Mouse (Mus musculus): ENCODE measurements around the gene Rps15. TPM values are rescaled to one million over a fixed set of nuclear protein-coding genes. Genes with fewer than 3 reads are reported as not detected.

Rps15 gene
- polyA plus RNA-seq, 1 experiment from 2014 or later: 836 TPM

DNA sequence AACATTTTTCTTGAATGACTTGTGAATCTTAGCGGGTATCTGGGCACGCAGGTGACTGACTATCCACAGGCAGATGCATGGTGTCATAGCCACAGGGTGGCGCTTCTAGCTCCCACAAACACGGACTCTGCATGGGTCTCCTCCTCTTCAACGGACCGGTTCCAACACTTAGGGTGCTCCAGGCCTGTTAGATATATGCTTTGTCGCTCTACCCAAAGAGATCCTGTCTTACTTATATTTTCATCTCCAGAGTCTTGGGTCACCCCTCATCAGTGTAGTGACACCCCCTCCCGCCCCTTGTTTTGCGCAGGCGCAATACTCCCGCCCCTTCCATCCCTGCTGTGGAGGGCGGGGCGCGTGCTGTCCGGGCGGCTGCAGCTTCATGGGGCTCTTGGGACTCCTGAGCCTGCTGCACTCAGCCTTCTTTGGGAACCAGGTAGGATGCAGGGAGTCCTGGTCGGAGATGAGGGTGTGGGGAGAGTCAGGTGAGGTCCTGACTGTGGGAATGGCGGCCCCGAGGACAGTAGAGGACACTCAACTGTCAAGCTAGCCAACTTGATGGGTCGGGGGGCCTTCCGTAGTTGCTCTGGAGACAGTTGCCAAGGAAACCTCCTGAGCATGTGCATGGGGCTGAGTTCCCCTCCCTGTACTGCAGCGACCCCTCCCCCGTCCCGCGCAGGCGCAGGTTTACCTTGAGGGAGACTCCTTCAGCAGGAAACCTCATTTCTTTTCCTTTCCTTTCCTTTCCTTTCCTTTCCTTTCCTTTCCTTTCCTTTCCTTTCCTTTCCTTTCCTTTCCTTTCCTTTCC is 3.6 kb downstream of the Rps15 start, which contains the start of gene Apc2:
Gene Apc2, plus strand, starts transcription at position 360 of the 808 bp plus-strand sequence.
- Histone ChIP-seq H3K4me2 (peak within 1 kb of the TSS; percentile 93), H3K4me1 (replicated peaks) (peaks cover 56% of the 10 kb centered on the region), H3K27me3 (peaks cover 45% of the 10 kb centered on the region), H3K27ac (peak within 1 kb of the TSS; percentile 94), H3K9me3 (replicated peaks) (no peaks in the 10 kb centered on the region), H3K4me3 (replicated peaks) (peak within 1 kb of the TSS; percentile 44), H3K9ac (peak within 1 kb of the TSS; percentile 100), H3K36me3 (peaks cover 23% of the 10 kb centered on the region)
- 4% methylated on average over 26 of the region's 26 CpGs for WGBS (ENCODE audit: insufficient replicate concordance)
- ATAC-seq (ENCODE audit: low read depth) (peak; percentile 41), DNase-seq (peak; percentile 67)

DNA sequence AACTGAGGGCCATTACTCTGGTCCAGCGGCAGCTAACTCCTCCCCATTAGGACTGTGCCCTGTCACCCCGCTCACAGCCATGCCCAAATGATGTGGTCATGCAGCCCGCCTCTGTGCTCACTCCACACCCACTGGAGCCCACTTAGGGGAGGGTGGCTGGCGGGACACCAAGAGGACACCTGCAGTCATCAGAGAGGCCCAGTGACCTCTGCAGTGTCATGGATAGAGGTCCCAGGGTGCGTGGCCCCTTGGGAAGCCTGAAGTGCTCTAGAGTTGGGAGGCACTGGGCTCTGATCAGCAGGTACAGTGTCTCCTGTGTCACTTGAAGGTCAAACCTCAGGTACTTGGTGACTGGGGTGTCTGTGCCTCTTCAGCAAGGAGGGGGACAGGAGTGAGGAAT is 4.6 kb downstream of the Rps15 start:
- Histone ChIP-seq H3K4me1 (replicated peaks) (peaks cover 54% of the 10 kb centered on the region), H3K36me3 (peaks cover 23% of the 10 kb centered on the region), H3K4me2 (no peak overlapping the region), H3K4me3 (replicated peaks) (no peak overlapping the region), H3K9me3 (replicated peaks) (no peaks in the 10 kb centered on the region), H3K27me3 (peaks cover 55% of the 10 kb centered on the region), H3K27ac (no peak overlapping the region), H3K9ac (no peak overlapping the region)
- 69% methylated on average over 5 of the region's 5 CpGs for WGBS (ENCODE audit: insufficient replicate concordance)
- ATAC-seq (ENCODE audit: low read depth) (no peak), DNase-seq (no peak)

DNA sequence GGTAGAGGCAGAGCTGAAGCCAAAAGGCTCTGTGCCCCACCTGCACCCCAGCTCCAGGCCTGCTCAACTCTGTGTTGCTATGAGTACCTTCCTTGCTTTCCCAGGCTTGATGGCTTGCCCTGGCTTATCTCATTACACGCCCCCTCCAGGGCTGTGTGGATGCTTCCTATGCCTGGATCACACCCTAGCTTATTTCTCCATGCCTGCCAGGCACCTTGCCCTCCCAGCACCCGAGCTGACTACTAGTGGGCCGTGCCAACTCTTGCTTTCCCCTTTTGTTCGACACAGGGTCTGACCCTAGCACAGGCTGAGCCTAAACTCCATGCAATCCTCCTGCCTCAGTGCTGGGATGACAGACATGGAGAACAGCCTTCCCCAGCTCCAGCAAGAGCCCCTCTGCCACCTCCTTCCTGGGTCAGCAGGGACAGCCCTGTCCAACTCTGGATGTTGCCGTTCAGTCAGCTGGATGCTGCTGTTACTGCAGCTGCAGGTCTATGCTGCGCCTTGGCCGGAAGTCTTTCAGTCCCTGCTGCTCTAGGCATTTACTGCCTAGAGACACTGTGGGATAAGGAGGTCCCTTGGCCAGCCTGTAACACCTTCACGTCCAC is 5.4 kb downstream of the Rps15 start:
- WGBS (ENCODE audit: insufficient replicate concordance): 49% methylated on average over 8 of the region's 8 CpGs

DNA sequence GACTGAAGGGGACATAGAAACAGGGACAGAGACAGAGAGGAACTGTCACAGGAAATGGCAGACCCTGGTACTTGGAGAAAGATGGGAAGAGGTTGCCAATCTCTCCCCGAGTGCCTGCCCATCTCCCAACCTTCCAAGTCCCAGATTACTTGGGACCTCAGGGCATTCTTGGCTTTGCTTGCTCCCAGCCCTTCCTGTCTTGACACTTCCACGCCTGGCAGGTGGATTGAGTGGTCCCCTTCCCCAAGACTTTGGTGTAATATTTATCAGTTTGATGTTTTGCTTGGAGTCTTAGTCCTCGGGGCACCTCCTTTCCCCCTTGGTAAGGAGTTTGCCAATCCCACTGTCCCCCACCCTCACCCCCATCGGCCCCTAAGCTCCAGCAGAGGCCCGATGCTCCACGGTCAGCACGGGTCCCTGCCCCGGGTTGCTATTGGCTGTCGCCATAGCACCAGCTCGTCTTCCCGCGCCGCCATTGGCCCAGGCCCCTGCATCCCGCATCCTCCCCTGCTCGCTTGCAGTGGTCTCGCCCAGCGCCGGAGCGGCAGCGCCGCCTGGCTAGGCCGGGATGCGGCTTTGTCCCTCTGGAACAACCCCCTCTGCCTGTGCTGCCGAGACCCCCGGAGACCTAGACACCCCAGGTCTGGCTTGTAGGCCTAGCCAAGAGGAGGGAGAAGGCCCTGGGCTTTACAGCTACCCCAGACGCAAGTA is 6.5 kb downstream of the Rps15 start:
- Histone ChIP-seq H3K27me3 (peaks cover 74% of the 10 kb centered on the region), H3K9me3 (replicated peaks) (no peaks in the 10 kb centered on the region), H3K27ac (no peak overlapping the region), H3K4me3 (replicated peaks) (no peak overlapping the region), H3K9ac (no peak overlapping the region), H3K4me1 (replicated peaks) (peaks cover 49% of the 10 kb centered on the region), H3K4me2 (no peak overlapping the region), H3K36me3 (peaks cover 14% of the 10 kb centered on the region)
- no peak for ATAC-seq (ENCODE audit: low read depth)
- WGBS (ENCODE audit: insufficient replicate concordance): 9% methylated on average over 26 of the region's 26 CpGs
- DNase-seq: no peak

More for the DNA sequence above, 5.4 kb downstream of the Rps15 start:
- H3K36me3 ChIP-seq: peaks cover 23% of the 10 kb centered on the region
- H3K9ac ChIP-seq: no peak overlapping the region
- no peak overlapping the region for H3K4me2 ChIP-seq
- H3K4me1 ChIP-seq (replicated peaks): peaks cover 59% of the 10 kb centered on the region
- no peak overlapping the region for H3K4me3 ChIP-seq (replicated peaks)
- no peaks in the 10 kb centered on the region for H3K9me3 ChIP-seq (replicated peaks)
- H3K27me3 ChIP-seq: peaks cover 63% of the 10 kb centered on the region
- no peak overlapping the region for H3K27ac ChIP-seq
- no peak for DNase-seq
- ATAC-seq (ENCODE audit: low read depth): no peak

- Histone ChIP-seq H3K27ac (no peak overlapping the region), H3K27me3 (peaks cover 79% of the 10 kb centered on the region), H3K4me2 (no peak overlapping the region), H3K4me3 (replicated peaks) (no peak overlapping the region), H3K36me3 (peaks cover 8% of the 10 kb centered on the region), H3K9ac (no peak overlapping the region), H3K4me1 (replicated peaks) (peaks cover 44% of the 10 kb centered on the region), H3K9me3 (replicated peaks) (no peaks in the 10 kb centered on the region)
- DNase-seq (no peak), ATAC-seq (ENCODE audit: low read depth) (no peak)
- WGBS (ENCODE audit: insufficient replicate concordance): 14% methylated on average over 15 of the region's 15 CpGs
Observed at GRCm38 (mm10) chr10:80299301-80299700, 7.0 kb downstream of the Rps15 start.

DNA sequence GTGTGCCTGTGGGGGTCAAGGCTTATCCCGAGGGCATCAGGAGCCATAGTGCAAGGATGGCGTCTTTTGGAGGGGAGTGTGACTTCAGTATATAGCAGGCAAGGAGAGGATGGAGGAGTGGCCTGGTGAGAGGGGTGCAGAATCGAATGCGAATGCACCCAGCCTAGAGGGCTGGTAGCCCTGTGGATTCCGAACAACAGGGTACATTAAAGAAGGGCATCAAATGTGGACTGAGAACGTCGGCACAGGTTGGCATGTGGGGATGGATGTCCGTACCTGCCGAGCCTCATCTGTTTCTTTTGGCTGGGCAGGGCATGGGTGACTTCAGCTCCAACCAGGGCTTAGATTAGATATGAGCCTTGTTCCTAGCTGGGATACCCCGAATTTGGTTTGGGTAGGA is 7.6 kb downstream of the Rps15 start:
- Histone ChIP-seq H3K27ac (no peak overlapping the region), H3K4me3 (replicated peaks) (no peak overlapping the region), H3K27me3 (peaks cover 85% of the 10 kb centered on the region), H3K9me3 (replicated peaks) (no peaks in the 10 kb centered on the region), H3K4me2 (no peak overlapping the region), H3K4me1 (replicated peaks) (peaks cover 43% of the 10 kb centered on the region), H3K9ac (no peak overlapping the region), H3K36me3 (peaks cover 3% of the 10 kb centered on the region)
- ATAC-seq (ENCODE audit: low read depth): no peak
- 45% methylated on average over 10 of the region's 10 CpGs for WGBS (ENCODE audit: insufficient replicate concordance)
- DNase-seq: no peak

DNA sequence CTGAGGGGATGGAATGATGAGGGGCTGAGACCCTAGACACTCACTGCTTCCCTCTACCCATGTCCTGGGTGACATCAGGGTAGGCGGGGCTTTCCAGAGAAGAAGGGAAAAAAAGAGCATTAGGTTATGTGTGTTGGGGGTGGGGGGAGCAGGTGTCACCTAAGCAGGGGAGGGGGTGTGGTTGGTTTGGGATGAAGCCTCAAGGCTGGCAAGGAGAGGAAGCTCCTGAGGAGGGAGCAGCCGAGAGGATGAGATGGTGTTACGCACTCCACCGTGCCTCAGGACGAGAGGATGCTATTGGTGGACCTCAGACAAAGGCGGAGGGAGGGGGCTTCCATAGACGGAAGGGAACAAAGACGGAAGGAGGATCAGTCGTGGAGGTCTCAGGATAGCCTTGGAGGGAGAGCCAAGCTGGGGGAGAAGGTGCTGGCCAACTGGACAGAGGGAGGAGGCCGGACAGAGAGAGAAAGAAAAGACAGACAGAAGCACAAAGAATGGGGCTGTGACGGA is 8.5 kb downstream of the Rps15 start:
- H3K4me2 ChIP-seq: no peak overlapping the region

DNA sequence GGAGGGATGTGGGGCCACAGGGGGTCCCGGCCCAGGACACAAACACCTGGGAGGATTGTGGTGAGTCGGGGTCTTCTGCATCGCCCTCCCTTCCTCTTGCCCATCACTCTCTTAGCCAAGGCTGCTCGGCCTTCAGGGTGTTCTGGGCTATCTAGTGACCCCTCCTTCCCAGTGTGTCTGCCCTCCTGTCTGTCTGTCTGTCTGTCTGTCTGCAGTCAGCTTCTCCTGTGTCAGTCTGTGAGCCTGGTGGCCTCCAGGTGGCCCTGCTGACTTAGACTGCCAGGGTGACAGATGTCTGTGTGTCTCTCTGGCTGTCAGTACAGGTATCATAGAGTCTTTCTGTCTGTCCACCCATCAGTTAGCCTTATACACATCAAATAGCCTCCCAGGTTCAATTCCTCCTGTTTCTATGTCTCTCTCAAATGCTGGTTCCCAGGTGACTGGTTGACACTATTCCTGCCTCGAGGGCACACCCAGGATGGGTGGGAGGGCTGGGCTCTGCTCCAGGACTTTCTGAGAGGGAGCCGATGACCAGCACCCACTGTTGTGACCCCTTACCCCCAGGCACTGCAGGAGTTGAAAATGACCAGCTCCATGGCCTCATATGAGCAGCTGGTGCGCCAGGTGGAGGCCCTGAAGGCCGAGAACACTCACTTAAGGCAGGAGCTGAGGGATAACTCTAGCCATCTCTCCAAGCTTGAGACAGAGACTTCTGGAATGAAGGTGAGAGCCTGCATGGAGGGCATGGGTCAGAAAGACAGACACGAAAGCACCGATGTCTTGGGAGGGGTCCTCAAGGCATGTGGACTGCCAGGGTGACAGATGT is 9.2 kb downstream of the Rps15 start:
- 51% methylated on average over 10 of the region's 10 CpGs for WGBS (ENCODE audit: insufficient replicate concordance)
- H3K9me3 ChIP-seq (replicated peaks): no peaks in the 10 kb centered on the region
- no peak overlapping the region for H3K27ac ChIP-seq
- H3K4me2 ChIP-seq: no peak overlapping the region
- ATAC-seq (ENCODE audit: low read depth): no peak
- H3K36me3 ChIP-seq: no peaks in the 10 kb centered on the region
- peaks cover 32% of the 10 kb centered on the region for H3K4me1 ChIP-seq (replicated peaks)
- no peak overlapping the region for H3K4me3 ChIP-seq (replicated peaks)
- no peak for DNase-seq
- H3K9ac ChIP-seq: no peak overlapping the region
- H3K27me3 ChIP-seq: peaks cover 99% of the 10 kb centered on the region

More for the DNA sequence above, 8.5 kb downstream of the Rps15 start:
- H3K27ac ChIP-seq: no peak overlapping the region
- ATAC-seq (ENCODE audit: low read depth): no peak
- H3K36me3 ChIP-seq: no peaks in the 10 kb centered on the region
- H3K9ac ChIP-seq: no peak overlapping the region
- H3K9me3 ChIP-seq (replicated peaks): no peaks in the 10 kb centered on the region
- H3K27me3 ChIP-seq: peaks cover 94% of the 10 kb centered on the region
- no peak for DNase-seq
- WGBS (ENCODE audit: insufficient replicate concordance): 29% methylated on average over 11 of the region's 11 CpGs
- no peak overlapping the region for H3K4me3 ChIP-seq (replicated peaks)
- peaks cover 40% of the 10 kb centered on the region for H3K4me1 ChIP-seq (replicated peaks)

DNA sequence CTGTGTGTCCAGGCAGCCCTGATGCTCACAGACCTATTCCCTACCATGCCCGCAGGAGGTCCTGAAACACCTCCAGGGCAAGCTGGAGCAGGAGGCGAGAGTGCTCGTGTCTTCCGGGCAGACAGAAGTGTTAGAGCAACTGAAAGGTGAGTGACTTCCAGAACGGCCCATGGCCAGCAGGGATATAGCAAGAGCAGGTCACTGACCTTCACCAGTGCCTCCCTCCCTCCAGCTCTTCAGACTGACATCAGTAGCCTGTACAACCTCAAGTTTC is 9.8 kb downstream of the Rps15 start:
- no peak overlapping the region for H3K4me2 ChIP-seq
- H3K4me3 ChIP-seq (replicated peaks): no peak overlapping the region
- no peak for ATAC-seq (ENCODE audit: low read depth)
- peaks cover 99% of the 10 kb centered on the region for H3K27me3 ChIP-seq
- 64% methylated on average over 5 of the region's 5 CpGs for WGBS (ENCODE audit: insufficient replicate concordance)
- H3K9ac ChIP-seq: no peak overlapping the region
- H3K4me1 ChIP-seq (replicated peaks): peaks cover 27% of the 10 kb centered on the region
- H3K9me3 ChIP-seq (replicated peaks): no peaks in the 10 kb centered on the region
- no peaks in the 10 kb centered on the region for H3K36me3 ChIP-seq
- no peak for DNase-seq
- H3K27ac ChIP-seq: no peak overlapping the region; the same call in 1 of the 2 replicates

DNA sequence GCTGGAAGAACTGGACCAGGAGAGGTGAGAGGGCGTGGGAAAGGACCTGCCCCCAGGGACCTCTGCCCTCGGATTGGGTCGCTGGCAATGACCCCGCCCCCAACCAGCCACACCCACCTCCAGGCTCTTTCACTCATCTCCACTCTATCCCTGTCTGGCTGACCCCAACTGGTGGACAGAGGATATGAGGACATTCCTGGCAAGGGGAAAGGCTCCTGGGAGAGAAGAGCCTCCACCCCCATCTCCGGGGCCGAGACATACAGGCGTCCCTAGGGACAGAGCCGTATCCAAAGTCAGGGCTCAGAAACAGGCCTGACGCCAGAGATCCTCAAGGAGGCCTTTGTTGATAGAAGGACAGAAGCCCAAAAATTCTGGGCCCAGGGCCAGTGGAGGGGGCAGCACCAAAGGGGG is 10.2 kb downstream of the Rps15 start:
- Histone ChIP-seq H3K4me2 (no peak overlapping the region), H3K4me3 (replicated peaks) (no peak overlapping the region), H3K9ac (no peak overlapping the region), H3K36me3 (no peaks in the 10 kb centered on the region), H3K27me3 (peaks cover 99% of the 10 kb centered on the region), H3K4me1 (replicated peaks) (peaks cover 23% of the 10 kb centered on the region), H3K27ac (no peak overlapping the region; the same call in 1 of the 2 replicates), H3K9me3 (replicated peaks) (no peaks in the 10 kb centered on the region)
- ATAC-seq (ENCODE audit: low read depth) (peak; percentile 38; the same call in 1 of the 2 replicates), DNase-seq (no peak)
- WGBS (ENCODE audit: insufficient replicate concordance): 25% methylated on average over 9 of the region's 9 CpGs

- Histone ChIP-seq H3K27ac (no peak overlapping the region), H3K36me3 (no peaks in the 10 kb centered on the region), H3K4me3 (replicated peaks) (peak overlapping the region; percentile 8), H3K9ac (no peak overlapping the region), H3K4me2 (peak overlapping the region; percentile 43), H3K4me1 (replicated peaks) (peaks cover 19% of the 10 kb centered on the region), H3K27me3 (peaks cover 99% of the 10 kb centered on the region), H3K9me3 (replicated peaks) (no peaks in the 10 kb centered on the region)
- no peak for ATAC-seq (ENCODE audit: low read depth)
- 7% methylated on average over 12 of the region's 12 CpGs for WGBS (ENCODE audit: insufficient replicate concordance)
- no peak for DNase-seq
Observed at GRCm38 (mm10) chr10:80304458-80304857, 12.2 kb downstream of the Rps15 start.

All from liver, embryonic 13.5 days (tissue).